Mouse (Mus musculus) heart, embryonic 11.5 days (tissue): Measurements from ENCODE around the gene Zfp37. TPM values are rescaled to one million over a fixed set of nuclear protein-coding genes. Genes with fewer than 3 reads are reported as not detected.
"Not testable (repeated sequence)": the region's sequence is repeated elsewhere in the genome, so short reads cannot be mapped to it uniquely, and the experiment has no call there.

ENCODE experiments used
- ATAC-seq: fragments of 200-750 bp; cut with Nextera tagmentation; replicated peaks from 2 replicates; pipeline ENCODE4 v1.8.0; 2017; ENCODE audit warnings: moderate library complexity; ENCODE audit not compliant: insufficient number of reproducible peaks, low FRiP score, low TSS enrichment
- H3K27ac ChIP-seq: fragments of 300-500 bp; sonication (generic); 2 replicates; pipeline ENCODE4 v1.5.1; 2014; ENCODE audit warnings: mild to moderate bottlenecking, low read depth, low read length
- H3K27me3 ChIP-seq: fragments of 300-500 bp; sonication (generic); 2 replicates; pipeline ENCODE4 v1.6.1; 2014; ENCODE audit warnings: mild to moderate bottlenecking, low read length, mixed read lengths; ENCODE audit not compliant: control insufficient read depth, insufficient read depth
- H3K36me3 ChIP-seq: fragments of 300-500 bp; sonication (generic); 2 replicates; pipeline ENCODE4 v1.6.1; 2014; ENCODE audit warnings: mild to moderate bottlenecking, low read length, moderate library complexity, mixed read lengths; ENCODE audit not compliant: control insufficient read depth, insufficient read depth
- H3K4me1 ChIP-seq: fragments of 300-500 bp; sonication (generic); 2 replicates; pipeline ENCODE4 v1.6.1; 2014; ENCODE audit warnings: low read length; ENCODE audit not compliant: control insufficient read depth, insufficient read depth
- H3K4me2 ChIP-seq: fragments of 300-500 bp; sonication (generic); 2 replicates; pipeline ENCODE4 v1.6.1; 2014; ENCODE audit warnings: mild to moderate bottlenecking, moderate library complexity
- H3K4me3 ChIP-seq: fragments of 300-500 bp; sonication (generic); 2 replicates; pipeline ENCODE4 v1.5.1; 2014; ENCODE audit warnings: low read depth, low read length
- H3K9ac ChIP-seq: fragments of 300-500 bp; sonication (generic); 2 replicates; pipeline ENCODE4 v1.6.1; 2014; ENCODE audit warnings: mild to moderate bottlenecking, low read depth, low read length, moderate library complexity
- H3K9me3 ChIP-seq: fragments of 300-500 bp; sonication (generic); replicated peaks from 2 replicates; pipeline ENCODE4 v1.6.1; 2016; ENCODE audit warnings: low read length; ENCODE audit not compliant: control insufficient read depth
- WGBS: fragments of 180-500 bp; shearing (Covaris S2); extraction: QIAGEN DNeasy Blood & Tissue Kit; methylation state at CpG from one replicate; pipeline ENCODE4 v1.1.7; 2014; ENCODE audit not compliant: insufficient replicate concordance; 5-methylcytosine and 5-hydroxymethylcytosine counted together
- polyA plus RNA-seq: library from polyadenylated mRNA; unstranded; fragments of >200 nt; fragmentation: Nextera tagmentation; extraction: Ambion mirVana; gene quantifications from 2 replicates; pipeline ENCODE4 v1.2.1, GENCODE M21; 2014

Gene Zfp37
- polyA plus RNA-seq, result 8.9 and 9.0 TPM in 2 replicates

GRCm38 (mm10) chr4:62230769-62231168 lies at the start of gene Zfp37:
TSS of gene Zfp37 (minus strand) at chr4:62231047.
- H3K4me2 ChIP-seq, result no peak within 1 kb of the TSS
- no peaks in the 10 kb centered on the region for H3K27me3 ChIP-seq
- ATAC-seq, result no peak
- no peak within 1 kb of the TSS for H3K9ac ChIP-seq
- H3K36me3 ChIP-seq, result no peaks in the 10 kb centered on the region
- no peak within 1 kb of the TSS for H3K27ac ChIP-seq
- H3K4me1 ChIP-seq, result no peaks in the 10 kb centered on the region
- 70% methylated on average over 13 of the region's 13 CpGs for WGBS
- no peaks in the 10 kb centered on the region for H3K9me3 ChIP-seq
- no peak within 1 kb of the TSS for H3K4me3 ChIP-seq

- 74% methylated on average over 4 of the region's 4 CpGs for WGBS
- H3K36me3 ChIP-seq, result no peaks in the 10 kb centered on the region
- no peak overlapping the region for H3K4me2 ChIP-seq
- H3K4me1 ChIP-seq, result peaks cover 5% of the 10 kb centered on the region; the same call in 1 of the 2 replicates
- ATAC-seq, result no peak
- no peaks in the 10 kb centered on the region for H3K9me3 ChIP-seq
- H3K27ac ChIP-seq, result no peak overlapping the region
- H3K27me3 ChIP-seq, result no peaks in the 10 kb centered on the region
- H3K9ac ChIP-seq, result no peak overlapping the region
- no peak overlapping the region for H3K4me3 ChIP-seq
These were observed 47.2 kb upstream of the Zfp37 start for GRCm38 (mm10) chr4:62278081-62278480.

GRCm38 (mm10) chr4:62277222-62277621 lies 46.4 kb upstream of the Zfp37 start:
- no peak overlapping the region for H3K4me2 ChIP-seq
- H3K27ac ChIP-seq, result no peak overlapping the region
- no peak overlapping the region for H3K9ac ChIP-seq
- H3K27me3 ChIP-seq, result no peaks in the 10 kb centered on the region
- no peak overlapping the region for H3K4me3 ChIP-seq
- no peaks in the 10 kb centered on the region for H3K9me3 ChIP-seq
- 63% methylated on average over 3 of the region's 3 CpGs for WGBS
- peaks cover 4% of the 10 kb centered on the region; the same call in 1 of the 2 replicates for H3K4me1 ChIP-seq
- no peak for ATAC-seq
- H3K36me3 ChIP-seq, result no peaks in the 10 kb centered on the region

GRCm38 (mm10) chr4:62276642-62277041 lies 45.8 kb upstream of the Zfp37 start:
- Histone ChIP-seq H3K4me2 (no peak overlapping the region), H3K4me3 (no peak overlapping the region), H3K27me3 (no peaks in the 10 kb centered on the region), H3K27ac (no peak overlapping the region), H3K36me3 (no peaks in the 10 kb centered on the region), H3K9ac (no peak overlapping the region), H3K4me1 (peaks cover 3% of the 10 kb centered on the region; the same call in 1 of the 2 replicates), H3K9me3 (no peaks in the 10 kb centered on the region)
- ATAC-seq, result no peak
- 59% methylated on average over 10 of the region's 10 CpGs for WGBS

- Histone ChIP-seq H3K36me3 (no peaks in the 10 kb centered on the region), H3K4me3 (no peak overlapping the region), H3K4me1 (peaks cover 3% of the 10 kb centered on the region; the same call in 1 of the 2 replicates), H3K27ac (no peak overlapping the region), H3K9me3 (no peaks in the 10 kb centered on the region), H3K27me3 (no peaks in the 10 kb centered on the region), H3K9ac (no peak overlapping the region), H3K4me2 (no peak overlapping the region)
- no peak for ATAC-seq
- 37% methylated on average over 12 of the region's 12 CpGs for WGBS
These were observed 44.1 kb upstream of the Zfp37 start for GRCm38 (mm10) chr4:62274841-62275536.

GRCm38 (mm10) chr4:62273916-62274315 lies 43.1 kb upstream of the Zfp37 start:
- Histone ChIP-seq H3K4me3 (no peak overlapping the region), H3K36me3 (no peaks in the 10 kb centered on the region), H3K9me3 (no peaks in the 10 kb centered on the region), H3K9ac (no peak overlapping the region), H3K4me2 (no peak overlapping the region), H3K27me3 (no peaks in the 10 kb centered on the region), H3K27ac (no peak overlapping the region), H3K4me1 (peaks cover 3% of the 10 kb centered on the region; the same call in 1 of the 2 replicates)
- 87% methylated on average over 10 of the region's 10 CpGs for WGBS
- ATAC-seq, result no peak

- Histone ChIP-seq H3K27ac (no peak overlapping the region), H3K9me3 (no peaks in the 10 kb centered on the region), H3K9ac (no peak overlapping the region), H3K36me3 (no peaks in the 10 kb centered on the region), H3K4me2 (no peak overlapping the region), H3K4me1 (peaks cover 3% of the 10 kb centered on the region; the same call in 1 of the 2 replicates), H3K27me3 (no peaks in the 10 kb centered on the region), H3K4me3 (no peak overlapping the region)
- no peak for ATAC-seq
- 77% methylated on average over 10 of the region's 10 CpGs for WGBS
These were observed 41.8 kb upstream of the Zfp37 start for GRCm38 (mm10) chr4:62272696-62273095.

GRCm38 (mm10) chr4:62267101-62267500 lies 36.3 kb upstream of the Zfp37 start:
- peaks cover 3% of the 10 kb centered on the region; the same call in 1 of the 2 replicates for H3K4me1 ChIP-seq
- H3K4me3 ChIP-seq, result no peak overlapping the region
- H3K9ac ChIP-seq, result no peak overlapping the region
- H3K27me3 ChIP-seq, result no peaks in the 10 kb centered on the region
- no peak overlapping the region for H3K27ac ChIP-seq
- 61% methylated on average over 10 of the region's 10 CpGs for WGBS
- ATAC-seq, result no peak
- H3K9me3 ChIP-seq, result no peaks in the 10 kb centered on the region
- no peak overlapping the region for H3K4me2 ChIP-seq
- H3K36me3 ChIP-seq, result no peaks in the 10 kb centered on the region

GRCm38 (mm10) chr4:62266016-62266415 lies 35.2 kb upstream of the Zfp37 start:
- H3K4me1 ChIP-seq, result not testable (repeated sequence)

More at GRCm38 (mm10) chr4:62266016-62266415, 35.2 kb upstream of the Zfp37 start:
- not testable (repeated sequence) for H3K9ac ChIP-seq, H3K36me3 ChIP-seq, ATAC-seq, H3K4me3 ChIP-seq, H3K27ac ChIP-seq, H3K27me3 ChIP-seq, H3K9me3 ChIP-seq, H3K4me2 ChIP-seq
- WGBS, result 71% methylated on average over 7 of the region's 7 CpGs
